ENCODE assay signal across 8 mouse cellular contexts in the genomic region with DNA sequence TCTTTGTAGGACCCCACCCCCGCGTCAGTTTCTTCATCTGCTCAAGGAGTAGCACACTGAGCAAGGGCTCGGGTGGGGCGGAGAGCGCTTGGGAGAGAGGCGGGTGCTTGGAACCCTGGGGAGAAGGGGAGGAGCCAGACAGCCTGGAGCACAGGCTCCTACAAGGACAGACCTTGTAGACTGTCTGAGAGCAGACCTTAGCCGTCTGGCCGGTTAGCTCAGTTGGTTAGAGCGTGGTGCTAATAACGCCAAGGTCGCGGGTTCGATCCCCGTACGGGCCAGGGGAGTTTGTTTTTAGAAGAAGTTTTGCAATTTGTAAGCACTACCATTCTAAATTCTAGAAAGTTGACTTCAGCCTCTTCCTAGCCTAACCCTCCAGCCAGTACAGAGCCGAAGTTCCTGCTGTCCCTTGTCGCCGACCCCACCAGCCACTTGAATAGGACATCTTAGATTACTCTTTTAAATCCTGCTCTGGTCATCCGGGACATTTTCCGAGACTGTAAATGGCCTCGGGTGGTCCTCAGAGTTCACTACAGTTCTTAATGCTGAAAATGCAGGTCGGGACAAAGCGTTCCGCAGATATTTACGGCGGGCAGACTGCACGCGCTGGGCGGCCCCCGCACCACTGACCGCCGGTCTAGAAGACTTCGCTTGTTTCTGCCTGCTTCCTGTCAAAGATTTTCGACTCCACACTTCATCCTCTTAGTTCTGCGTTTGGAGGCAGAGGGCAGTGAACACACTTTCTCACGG. TPM values are rescaled to one million over a fixed set of nuclear protein-coding genes. Genes with fewer than 3 reads are reported as not detected.
A peak's percentile ranks its signal among the peaks of the same experiment; 100 is the strongest.
DNase-seq lines count a peak whose midpoint lies in the region; ATAC-seq and TF ChIP-seq lines count a peak whose summit lies in the region.

No protein-coding gene starts in this region.

- peak overlapping the region; percentile 69 for H3K27ac ChIP-seq in brown adipose tissue, adult 24 weeks (replicated peaks; ENCODE audit: low read depth, low read length)
- peak overlapping the region; percentile 87 for H3K27ac ChIP-seq in heart, embryonic 13.5 days (replicated peaks)
- H3K27ac ChIP-seq in liver, embryonic 13.5 days, result peak overlapping the region; percentile 85
- H3K27ac ChIP-seq in stomach, embryonic 16.5 days (ENCODE audit: low read length), result peak overlapping the region; percentile 87

- ATAC-seq in heart, embryonic 13.5 days (ENCODE audit: extremely low read depth, insufficient number of reproducible peaks, low FRiP score, low TSS enrichment), result peak; percentile 92
- ATAC-seq in liver, embryonic 13.5 days (ENCODE audit: low read depth), result peak; percentile 93
- ATAC-seq in stomach, embryonic 16.5 days (ENCODE audit: insufficient read depth, low FRiP score), result peak; percentile 95

- H3K79me2 ChIP-seq in C2C12 (ENCODE audit: control insufficient read depth, insufficient read depth), result no peaks in the 10 kb centered on the region

- H3ac ChIP-seq in C2C12 (ENCODE audit: control insufficient read depth, insufficient read length, low read depth), result peak overlapping the region; percentile 62

- H3K27me3 ChIP-seq in C2C12 (ENCODE audit: control insufficient read depth, insufficient read depth, insufficient read length), result no peaks in the 10 kb centered on the region
- H3K27me3 ChIP-seq in heart, embryonic 13.5 days (replicated peaks), result peaks cover 4% of the 10 kb centered on the region
- H3K27me3 ChIP-seq in liver, embryonic 13.5 days, result no peaks in the 10 kb centered on the region
- H3K27me3 ChIP-seq in stomach, embryonic 16.5 days (ENCODE audit: control insufficient read depth, insufficient read depth, low read length), result no peaks in the 10 kb centered on the region

- no peak for TF ChIP-seq CTCF in C2C12 (IDR thresholded peaks at IDR 0.05; ENCODE audit: control insufficient read depth, insufficient read depth, insufficient read length)

- H3K4me1 ChIP-seq in brown adipose tissue, adult 24 weeks (ENCODE audit: control insufficient read depth, insufficient read depth, insufficient read length, low read length), result peaks cover 2% of the 10 kb centered on the region; the same call in 1 of the 2 replicates
- peaks cover 25% of the 10 kb centered on the region for H3K4me1 ChIP-seq in heart, embryonic 13.5 days
- H3K4me1 ChIP-seq in liver, embryonic 13.5 days (replicated peaks), result peaks cover 44% of the 10 kb centered on the region
- H3K4me1 ChIP-seq in stomach, embryonic 16.5 days (ENCODE audit: control insufficient read depth, insufficient read depth, low read length), result peaks cover 22% of the 10 kb centered on the region

- H3K4me2 ChIP-seq in heart, embryonic 13.5 days, result peak overlapping the region; percentile 85
- H3K4me2 ChIP-seq in liver, embryonic 13.5 days, result peak overlapping the region; percentile 94
- peak overlapping the region; percentile 93 for H3K4me2 ChIP-seq in stomach, embryonic 16.5 days (ENCODE audit: low read depth, low read length)

- H3K36me3 ChIP-seq in C2C12 (ENCODE audit: control insufficient read depth, insufficient read depth), result no peaks in the 10 kb centered on the region
- no peaks in the 10 kb centered on the region for H3K36me3 ChIP-seq in heart, embryonic 13.5 days
- H3K36me3 ChIP-seq in liver, embryonic 13.5 days, result no peaks in the 10 kb centered on the region
- no peaks in the 10 kb centered on the region for H3K36me3 ChIP-seq in stomach, embryonic 16.5 days (ENCODE audit: control insufficient read depth, insufficient read depth, low read length)

- under 1% methylated on average over 36 of the region's 36 CpGs for WGBS in heart, embryonic 13.5 days
- WGBS in liver, embryonic 13.5 days (ENCODE audit: insufficient replicate concordance), result under 1% methylated on average over 36 of the region's 36 CpGs
- under 1% methylated on average over 36 of the region's 36 CpGs for WGBS in stomach, embryonic 16.5 days

- no peaks in the 10 kb centered on the region for H3K79me3 ChIP-seq in C2C12 (ENCODE audit: low read depth)

- DNase-seq in fat pad, adult 2 months (ENCODE audit: extremely low read depth, low read depth, low spot score), result peak; percentile 58
- peak; percentile 95 for DNase-seq in kidney, postnatal 14 days
- DNase-seq in liver, embryonic 13.5 days, result peak; percentile 96
- peak; percentile 99 for DNase-seq in neural tube, embryonic 10.5 days (ENCODE audit: extremely low spot score, low spot score)

- H3K9ac ChIP-seq in heart, embryonic 13.5 days, result peak overlapping the region; percentile 84
- H3K9ac ChIP-seq in liver, embryonic 13.5 days, result peak overlapping the region; percentile 78
- H3K9ac ChIP-seq in stomach, embryonic 16.5 days (ENCODE audit: low read length), result peak overlapping the region; percentile 72

- H3K4me3 ChIP-seq in C2C12 (ENCODE audit: insufficient read depth, poor library complexity, severe bottlenecking), result peak overlapping the region; percentile 65
- H3K4me3 ChIP-seq in brown adipose tissue, adult 24 weeks (ENCODE audit: insufficient read depth, low read depth, low read length), result peak overlapping the region; percentile 89
- peak overlapping the region; percentile 65 for H3K4me3 ChIP-seq in heart, embryonic 13.5 days
- H3K4me3 ChIP-seq in liver, embryonic 13.5 days (replicated peaks), result peak overlapping the region; percentile 70
- peak overlapping the region; percentile 54 for H3K4me3 ChIP-seq in stomach, embryonic 16.5 days (replicated peaks; ENCODE audit: low read length)

- no peaks in the 10 kb centered on the region for H3K9me3 ChIP-seq in heart, embryonic 13.5 days
- H3K9me3 ChIP-seq in liver, embryonic 13.5 days (replicated peaks), result no peaks in the 10 kb centered on the region
- no peaks in the 10 kb centered on the region for H3K9me3 ChIP-seq in stomach, embryonic 16.5 days (replicated peaks; ENCODE audit: control insufficient read depth, low read length)

TF ChIP-seq in C2C12, 6 proteins besides CTCF, POLR2A, EP300 and RAD21:
- TF ChIP-seq CEBPB (IDR thresholded peaks at IDR 0.05; ENCODE audit: low read depth) (no peak), USF1 (IDR thresholded peaks at IDR 0.05; ENCODE audit: low read depth) (no peak), FOSL1 (IDR thresholded peaks at IDR 0.05; ENCODE audit: insufficient read depth, low read length, poor library complexity, severe bottlenecking) (no peak), MYOD1 (IDR thresholded peaks at IDR 0.05; ENCODE audit: control insufficient read depth, insufficient read length, low read depth) (no peak), MAX (IDR thresholded peaks at IDR 0.05) (no peak), MYOG (IDR thresholded peaks at IDR 0.05; ENCODE audit: control insufficient read depth, extremely low read depth, insufficient read length) (no peak)

RNA-seq across cellular contexts. Expression of gene Mok, which starts 4.6 kb away (rescaled TPM):
- 2.0 TPM for polyA plus RNA-seq in C2C12 (2012; fragmentation: generic; extraction: Trizol)
- polyA plus RNA-seq in brown adipose tissue, adult 24 weeks (2012; ENCODE audit: insufficient read depth, insufficient read length, missing spikeins), result not detected in 2 replicates
- polyA plus RNA-seq in heart, embryonic 13.5 days (2015; fragmentation: Nextera tagmentation; extraction: Ambion mirVana), result 2.7 and 3.5 TPM in 2 replicates
- 0.33 and 0.46 TPM in 2 replicates for polyA plus RNA-seq in liver, embryonic 13.5 days (2015; fragmentation: Nextera tagmentation; extraction: Ambion mirVana)
- polyA plus RNA-seq in stomach, embryonic 16.5 days (2015; fragmentation: Nextera tagmentation; extraction: Ambion mirVana), result 2.2 and 2.9 TPM in 2 replicates

RNA-seq across cellular contexts. Expression of gene Zfp839, which starts 4.7 kb away (rescaled TPM):
- polyA plus RNA-seq in C2C12 (2012; fragmentation: generic; extraction: Trizol), result 1.2 TPM
- polyA plus RNA-seq in brown adipose tissue, adult 24 weeks (2012; ENCODE audit: insufficient read depth, insufficient read length, missing spikeins), result 3.8 and 4.2 TPM in 2 replicates
- polyA plus RNA-seq in heart, embryonic 13.5 days (2015; fragmentation: Nextera tagmentation; extraction: Ambion mirVana), result 4.1 and 4.3 TPM in 2 replicates
- polyA plus RNA-seq in liver, embryonic 13.5 days (2015; fragmentation: Nextera tagmentation; extraction: Ambion mirVana), result 1.6 TPM in 2 replicates
- 4.4 and 4.6 TPM in 2 replicates for polyA plus RNA-seq in stomach, embryonic 16.5 days (2015; fragmentation: Nextera tagmentation; extraction: Ambion mirVana)

RNA-seq across cellular contexts. Expression of gene Cinp, which starts 43.6 kb away (rescaled TPM):
- polyA plus RNA-seq in C2C12 (2012; fragmentation: generic; extraction: Trizol), result 71.9 TPM
- polyA plus RNA-seq in brown adipose tissue, adult 24 weeks (2012; ENCODE audit: insufficient read depth, insufficient read length, missing spikeins), result 35.5 and 37.9 TPM in 2 replicates
- polyA plus RNA-seq in heart, embryonic 13.5 days (2015; fragmentation: Nextera tagmentation; extraction: Ambion mirVana), result 59.8 and 66.2 TPM in 2 replicates
- 91.0 and 100 TPM in 2 replicates for polyA plus RNA-seq in liver, embryonic 13.5 days (2015; fragmentation: Nextera tagmentation; extraction: Ambion mirVana)
- polyA plus RNA-seq in stomach, embryonic 16.5 days (2015; fragmentation: Nextera tagmentation; extraction: Ambion mirVana), result 74.8 and 78.4 TPM in 2 replicates

RNA-seq across cellular contexts. Expression of gene Tecpr2, which starts 43.8 kb away (rescaled TPM):
- 3.4 TPM for polyA plus RNA-seq in C2C12 (2012; fragmentation: generic; extraction: Trizol)
- 3.3 TPM in 2 replicates for polyA plus RNA-seq in brown adipose tissue, adult 24 weeks (2012; ENCODE audit: insufficient read depth, insufficient read length, missing spikeins)
- polyA plus RNA-seq in heart, embryonic 13.5 days (2015; fragmentation: Nextera tagmentation; extraction: Ambion mirVana), result 2.2 and 2.9 TPM in 2 replicates
- 1.7 and 1.9 TPM in 2 replicates for polyA plus RNA-seq in liver, embryonic 13.5 days (2015; fragmentation: Nextera tagmentation; extraction: Ambion mirVana)
- polyA plus RNA-seq in stomach, embryonic 16.5 days (2015; fragmentation: Nextera tagmentation; extraction: Ambion mirVana), result 4.2 and 4.3 TPM in 2 replicates

Comparison
In these comparisons a context has a peak if more than half of its experiments do, and no peak if none do; other contexts are left out.
1. Peak in every context shown above with its lines: DNase-seq, ATAC-seq, H3K4me3 ChIP-seq and H3K27ac ChIP-seq.